Mouse (Mus musculus) intestine, embryonic 14.5 days (tissue): ENCODE measurements around the gene Fam126a. TPM values are rescaled to one million over a fixed set of nuclear protein-coding genes. Genes with fewer than 3 reads are reported as not detected.

Source experiments
- ATAC-seq: fragments of 200-750 bp; cut with Nextera tagmentation; replicated peaks from 2 replicates; pipeline ENCODE4 v1.8.0; 2017; ENCODE audit warnings: low read depth, moderate number of reproducible peaks, moderate TSS enrichment, moderate library complexity; ENCODE audit not compliant: low FRiP score, low TSS enrichment
- DNase-seq: peaks from one replicate; pipeline ENCODE4 v3.0.0-alpha.2; 2018; ENCODE audit warnings: low spot score
- H3K27ac ChIP-seq: fragments of 300-500 bp; sonication (generic); 2 replicates; pipeline ENCODE4 v1.5.1; 2014; ENCODE audit warnings: low read depth, mild to moderate bottlenecking, control low read depth
- H3K27me3 ChIP-seq: fragments of 300-500 bp; sonication (generic); replicated peaks from 2 replicates; pipeline ENCODE4 v1.6.1; 2014; ENCODE audit warnings: low read length, control low read depth; ENCODE audit not compliant: control insufficient read depth, insufficient read depth
- H3K36me3 ChIP-seq: fragments of 300-500 bp; sonication (generic); 2 replicates; pipeline ENCODE4 v1.6.1; 2014; ENCODE audit warnings: low read length, control low read depth; ENCODE audit not compliant: control insufficient read depth, insufficient read depth
- H3K4me1 ChIP-seq: fragments of 300-500 bp; sonication (generic); replicated peaks from 2 replicates; pipeline ENCODE4 v1.6.1; 2014; ENCODE audit warnings: low read length, control low read depth, mixed read lengths; ENCODE audit not compliant: control insufficient read depth, insufficient read depth
- H3K4me2 ChIP-seq: fragments of 300-500 bp; sonication (generic); 2 replicates; pipeline ENCODE4 v1.6.1; 2014; ENCODE audit warnings: low read length
- H3K4me3 ChIP-seq: fragments of 300-500 bp; sonication (generic); 2 replicates; pipeline ENCODE4 v1.5.1; 2014; ENCODE audit warnings: low read depth, low read length, control low read depth, mixed read lengths
- H3K9ac ChIP-seq: fragments of 300-500 bp; sonication (generic); 2 replicates; pipeline ENCODE4 v1.6.1; 2014; ENCODE audit warnings: mild to moderate bottlenecking, low read length
- H3K9me3 ChIP-seq: fragments of 300-500 bp; sonication (generic); 2 replicates; pipeline ENCODE4 v1.6.1; 2016; ENCODE audit warnings: low read length, control low read depth; ENCODE audit not compliant: control insufficient read depth
- WGBS: fragments of 180-500 bp; shearing (Covaris S2); extraction: QIAGEN DNeasy Blood & Tissue Kit; methylation state at CpG from one replicate; pipeline ENCODE4 v1.1.7; 2014; 5-methylcytosine and 5-hydroxymethylcytosine counted together
- polyA plus RNA-seq: library from polyadenylated mRNA; unstranded; fragments of >200 nt; fragmentation: Nextera tagmentation; extraction: Ambion mirVana; gene quantifications from 2 replicates; pipeline ENCODE4 v1.2.1, GENCODE M21; 2014

The Fam126a gene
- polyA plus RNA-seq, 1 experiment from 2014 or later, result 21.7 TPM

DNA sequence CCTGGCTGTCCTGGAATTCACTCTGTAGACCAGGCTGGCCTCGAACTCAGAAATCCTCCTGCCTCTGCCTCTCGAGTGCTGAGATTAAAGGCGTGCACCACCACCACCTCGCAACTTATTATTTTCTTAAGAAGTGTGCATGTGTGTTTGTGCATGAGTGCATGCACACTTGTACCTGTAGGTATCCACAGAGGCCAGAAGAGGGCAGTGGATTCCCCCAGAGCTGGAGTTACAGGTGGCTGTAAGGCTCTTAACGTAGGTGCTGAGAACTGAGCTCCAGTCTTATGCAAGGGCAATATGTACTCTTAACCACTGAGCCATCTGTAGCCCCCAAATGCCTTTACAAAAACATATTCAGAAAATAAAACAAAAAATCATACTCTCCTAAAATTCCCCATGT, 77.4 kb downstream of the Fam126a start:
- Histone ChIP-seq H3K9ac (no peak overlapping the region), H3K27ac (no peak overlapping the region), H3K9me3 (no peaks in the 10 kb centered on the region), H3K4me2 (no peak overlapping the region), H3K36me3 (no peaks in the 10 kb centered on the region), H3K27me3 (no peaks in the 10 kb centered on the region), H3K4me1 (no peaks in the 10 kb centered on the region), H3K4me3 (no peak overlapping the region)
- DNase-seq, result no peak
- 88% methylated on average over 5 of the region's 5 CpGs for WGBS
- no peak for ATAC-seq

DNA sequence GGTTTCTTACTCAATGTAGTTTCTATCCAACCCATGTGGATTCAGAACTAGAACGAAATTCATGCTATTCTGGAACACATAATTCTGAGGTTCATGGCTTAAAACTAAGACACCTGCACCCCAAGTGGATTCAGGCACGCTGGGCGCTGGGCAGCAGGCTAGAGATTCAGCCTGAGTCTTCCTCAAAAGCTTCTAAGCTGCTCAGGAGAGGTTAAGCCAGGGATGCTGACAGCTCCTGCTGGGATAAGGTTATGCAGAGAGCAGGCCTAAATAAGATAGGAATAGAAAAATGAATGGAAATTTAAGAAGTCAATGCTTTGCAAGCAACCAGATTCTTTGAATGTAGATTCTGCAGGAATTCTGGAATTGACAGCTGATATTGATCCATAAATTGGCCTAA, 82.4 kb downstream of the Fam126a start:
- H3K4me3 ChIP-seq, result no peak overlapping the region
- H3K4me1 ChIP-seq, result no peaks in the 10 kb centered on the region
- H3K9ac ChIP-seq, result no peak overlapping the region
- H3K27me3 ChIP-seq, result no peaks in the 10 kb centered on the region
- 56% methylated on average over 3 of the region's 3 CpGs for WGBS
- H3K4me2 ChIP-seq, result no peak overlapping the region
- H3K36me3 ChIP-seq, result no peaks in the 10 kb centered on the region
- H3K9me3 ChIP-seq, result no peaks in the 10 kb centered on the region
- no peak for DNase-seq
- H3K27ac ChIP-seq, result no peak overlapping the region
- ATAC-seq, result no peak

DNA sequence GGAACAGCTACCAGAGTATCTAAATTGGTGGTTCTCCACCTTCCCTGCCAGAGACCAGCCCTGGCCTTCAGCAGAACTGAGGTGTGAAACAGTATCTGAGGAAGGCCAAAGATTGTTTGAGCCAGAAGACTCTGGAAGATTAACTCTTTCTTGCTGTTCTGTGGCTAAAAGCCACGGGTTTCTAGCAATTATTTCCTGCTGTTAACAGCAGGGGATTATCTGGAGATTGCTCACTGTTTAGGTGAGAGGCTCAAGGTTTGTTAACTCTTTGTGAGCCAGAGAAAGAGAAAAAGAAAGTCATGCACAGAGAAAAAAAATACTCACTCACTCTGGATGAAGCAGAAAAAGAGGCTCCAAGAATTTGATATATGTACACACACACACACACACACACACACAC, 85.4 kb downstream of the Fam126a start:
- H3K4me1 ChIP-seq, result no peaks in the 10 kb centered on the region
- no peak for ATAC-seq
- H3K9ac ChIP-seq, result no peak overlapping the region
- H3K4me3 ChIP-seq, result no peak overlapping the region
- H3K4me2 ChIP-seq, result no peak overlapping the region
- H3K27me3 ChIP-seq, result no peaks in the 10 kb centered on the region
- 0% methylated on average over 1 of the region's 1 CpGs for WGBS
- H3K36me3 ChIP-seq, result no peaks in the 10 kb centered on the region
- H3K27ac ChIP-seq, result no peak overlapping the region
- no peak for DNase-seq
- H3K9me3 ChIP-seq, result no peaks in the 10 kb centered on the region

DNA sequence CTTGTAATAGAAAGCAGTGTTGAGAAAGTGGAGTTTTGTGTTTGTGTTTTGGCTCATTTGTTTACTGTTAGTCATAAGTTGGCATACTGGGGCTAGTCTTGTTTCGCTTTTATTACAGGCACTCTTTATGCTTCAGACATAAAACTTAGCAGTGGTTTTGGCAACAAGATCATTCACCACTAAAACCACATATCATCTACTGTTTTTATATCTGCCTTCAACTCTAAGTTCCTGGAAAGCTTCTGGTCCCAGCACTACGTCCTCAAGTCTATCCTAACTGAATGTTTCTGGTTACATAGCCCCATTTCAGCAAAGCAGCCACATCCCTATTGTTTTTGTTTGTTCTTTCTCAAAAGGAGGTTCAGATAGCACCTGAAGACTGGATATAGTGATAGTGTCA, 87.0 kb downstream of the Fam126a start:
- H3K4me3 ChIP-seq, result no peak overlapping the region
- WGBS, result 83% methylated on average over 2 of the region's 2 CpGs
- H3K9ac ChIP-seq, result no peak overlapping the region
- no peak overlapping the region for H3K27ac ChIP-seq
- no peaks in the 10 kb centered on the region for H3K36me3 ChIP-seq
- H3K4me1 ChIP-seq, result no peaks in the 10 kb centered on the region
- H3K27me3 ChIP-seq, result no peaks in the 10 kb centered on the region
- DNase-seq (no peak), ATAC-seq (no peak)
- no peak overlapping the region for H3K4me2 ChIP-seq
- H3K9me3 ChIP-seq, result no peaks in the 10 kb centered on the region

DNA sequence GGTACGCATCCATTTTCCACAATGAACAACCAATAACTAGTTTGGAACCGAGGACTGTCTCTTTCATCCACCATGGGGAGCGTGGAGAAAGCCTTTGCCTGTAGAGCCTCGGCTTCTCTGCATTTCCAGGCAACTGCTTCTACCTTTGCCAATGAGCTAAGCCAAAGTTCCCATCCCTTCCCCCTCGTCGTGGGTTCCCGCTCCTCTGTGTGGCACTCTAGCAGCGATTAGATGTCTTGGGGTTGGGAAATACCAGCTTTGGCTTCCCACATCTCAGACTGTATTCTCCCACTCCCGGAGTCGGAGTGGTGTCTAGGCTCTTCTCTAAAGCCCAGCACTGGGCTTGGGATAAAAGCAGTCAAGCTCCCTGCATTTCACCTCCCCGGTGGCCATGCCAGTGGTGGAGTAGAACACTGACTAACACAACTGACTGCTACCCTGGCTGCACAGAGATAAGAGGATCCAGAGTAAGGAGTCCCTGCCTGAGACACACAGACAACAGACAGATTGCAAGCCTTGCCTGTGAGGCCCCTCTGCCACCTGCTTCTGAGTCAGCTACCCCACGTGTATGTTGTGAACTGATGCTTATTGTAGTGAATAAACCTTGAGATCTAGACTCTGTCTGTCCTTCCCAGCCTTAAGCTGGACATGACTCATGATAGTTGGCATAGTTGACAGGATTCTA, 106.9 kb downstream of the Fam126a start:
- 87% methylated on average over 12 of the region's 12 CpGs for WGBS
- H3K4me2 ChIP-seq, result no peak overlapping the region
- no peak for DNase-seq

DNA sequence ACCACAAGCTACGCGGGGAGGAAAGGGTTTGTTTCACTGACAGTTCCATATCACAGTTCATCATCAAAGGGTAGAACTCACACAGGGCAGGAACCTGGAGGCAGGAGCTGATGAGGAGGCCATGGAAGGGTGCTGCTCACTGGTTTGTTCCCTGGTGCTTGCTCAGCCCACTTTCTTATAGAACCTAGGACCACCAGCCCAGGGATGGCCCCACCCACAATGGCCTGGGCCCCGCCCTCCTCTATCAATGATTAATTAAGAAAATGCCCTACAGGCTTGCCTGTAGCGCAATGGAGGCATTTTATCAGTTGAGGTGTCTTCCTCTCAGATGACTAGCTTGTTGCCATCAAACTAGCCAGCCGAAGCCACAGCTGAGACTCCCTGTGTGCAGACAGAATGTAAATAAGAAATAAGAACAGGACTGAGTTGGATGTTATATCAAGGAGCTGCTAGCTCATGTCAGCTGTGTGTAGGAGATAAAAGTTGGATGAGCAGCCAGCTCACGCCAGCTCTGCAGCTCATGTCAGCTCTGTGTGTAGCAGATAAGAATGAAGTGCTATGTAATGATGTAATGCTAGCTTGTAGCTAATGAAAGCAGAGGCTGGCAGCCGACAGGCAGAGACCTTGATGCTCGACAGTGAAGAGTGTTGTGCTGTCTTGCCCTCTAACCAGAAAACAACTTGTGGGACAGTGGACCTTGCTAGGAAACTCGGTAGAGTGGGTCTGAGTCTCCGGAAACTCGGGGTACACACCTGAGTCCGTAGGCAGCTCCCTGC, 107.8 kb downstream of the Fam126a start:
- no peak for DNase-seq
- Histone ChIP-seq H3K4me2 (no peak overlapping the region), H3K36me3 (no peaks in the 10 kb centered on the region), H3K9ac (no peak overlapping the region), H3K27ac (no peak overlapping the region), H3K4me1 (peaks cover 5% of the 10 kb centered on the region), H3K9me3 (no peaks in the 10 kb centered on the region), H3K27me3 (no peaks in the 10 kb centered on the region), H3K4me3 (no peak overlapping the region)
- 76% methylated on average over 12 of the region's 12 CpGs for WGBS
- ATAC-seq, result no peak

More for the DNA sequence above, 106.9 kb downstream of the Fam126a start:
- H3K4me1 ChIP-seq, result peaks cover 5% of the 10 kb centered on the region
- no peak overlapping the region for H3K27ac ChIP-seq
- ATAC-seq, result no peak
- no peaks in the 10 kb centered on the region for H3K9me3 ChIP-seq
- no peak overlapping the region for H3K4me3 ChIP-seq
- H3K27me3 ChIP-seq, result no peaks in the 10 kb centered on the region
- no peak overlapping the region for H3K9ac ChIP-seq
- no peaks in the 10 kb centered on the region for H3K36me3 ChIP-seq

DNA sequence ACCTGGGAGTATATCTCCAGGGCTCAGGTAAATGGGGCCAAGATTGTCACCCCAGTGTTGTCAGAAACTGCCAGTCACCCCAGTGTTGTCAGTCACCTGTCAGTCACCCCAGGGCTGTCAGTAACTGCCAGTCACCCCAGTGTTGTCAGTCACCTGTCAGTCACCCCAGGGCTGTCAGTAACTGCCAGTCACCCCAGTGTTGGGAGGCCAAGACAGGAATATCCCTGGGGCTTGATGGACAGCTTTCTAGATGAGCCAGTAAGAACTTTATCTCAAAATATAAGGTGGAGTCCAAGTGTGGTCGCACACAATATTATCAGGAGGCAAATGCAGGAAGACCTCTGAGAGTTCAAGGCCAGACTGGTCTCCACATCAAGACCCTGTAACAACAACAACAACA, 109.2 kb downstream of the Fam126a start:
- Histone ChIP-seq H3K4me1 (peaks cover 5% of the 10 kb centered on the region), H3K4me3 (no peak overlapping the region), H3K4me2 (no peak overlapping the region), H3K9me3 (no peaks in the 10 kb centered on the region), H3K9ac (no peak overlapping the region), H3K27me3 (no peaks in the 10 kb centered on the region), H3K27ac (no peak overlapping the region), H3K36me3 (no peaks in the 10 kb centered on the region)
- 89% methylated on average over 1 of the region's 1 CpGs for WGBS
- DNase-seq (no peak), ATAC-seq (no peak)

DNA sequence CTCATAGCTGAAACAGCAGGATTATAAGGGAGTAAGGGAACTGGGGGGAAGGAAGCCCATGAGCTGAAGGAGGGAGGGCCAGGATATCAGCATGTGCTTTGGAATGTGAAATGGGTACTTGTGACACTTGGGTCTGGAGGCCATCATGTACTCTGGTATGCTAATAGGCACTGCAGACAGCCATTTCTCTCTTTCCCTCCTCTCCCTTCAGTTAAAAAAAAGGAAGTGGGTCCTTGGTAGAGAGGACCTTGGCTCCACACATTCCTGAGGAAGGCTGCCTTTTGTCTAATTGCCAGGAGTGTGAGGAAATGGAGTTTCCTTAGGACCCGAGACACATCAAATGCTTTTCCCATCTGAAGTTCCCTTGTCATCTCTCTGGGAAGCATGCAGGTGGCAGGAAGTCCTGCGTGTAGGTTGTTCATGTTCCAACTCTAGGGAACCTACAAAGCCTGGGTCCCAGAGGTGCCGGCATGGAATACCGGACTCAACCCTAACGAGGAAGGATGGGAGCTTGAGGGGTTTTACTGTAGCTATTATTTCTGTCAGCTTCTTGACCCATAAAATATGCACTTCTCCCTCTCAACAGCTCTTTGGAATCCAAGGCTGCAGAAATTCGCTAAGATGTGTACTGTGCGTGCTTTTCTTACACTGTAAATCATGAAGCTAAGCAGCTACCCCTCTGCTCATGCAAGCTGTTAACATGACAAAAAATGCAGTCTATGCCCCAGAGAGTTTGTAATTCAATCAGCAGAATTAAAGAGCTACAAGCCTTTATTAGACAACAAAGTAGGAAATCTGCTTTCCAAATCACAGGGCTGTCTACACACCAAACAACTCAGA, 110.4 kb downstream of the Fam126a start:
- Histone ChIP-seq H3K9me3 (no peaks in the 10 kb centered on the region), H3K4me1 (peaks cover 5% of the 10 kb centered on the region), H3K27ac (no peak overlapping the region), H3K4me3 (no peak overlapping the region), H3K4me2 (no peak overlapping the region), H3K9ac (no peak overlapping the region), H3K27me3 (no peaks in the 10 kb centered on the region), H3K36me3 (no peaks in the 10 kb centered on the region)
- WGBS, result 44% methylated on average over 7 of the region's 7 CpGs
- no peak for DNase-seq
- ATAC-seq, result no peak; the same call in 1 of the 2 replicates
